ENCODE assay signal across 9 mouse cellular contexts in genomic region chr5:29894606-29895595, GRCm38 (mm10).
DNase-seq lines count a peak whose midpoint lies in the region; ATAC-seq and TF ChIP-seq lines count a peak whose summit lies in the region.
"Had no signal": no experiment of that assay in that cellular context is flagged by ENCODE, and none has a peak within 500 bp of the region (broad histone marks: within the 10 kb centered on the region; RNA-seq: fewer than 3 reads in every experiment).

No protein-coding gene starts in this region.

- peak; percentile 65 for DNase-seq in lung, embryonic 14.5 days
- DNase-seq in lung, adult 2 months = no peak
- DNase-seq in heart, postnatal 25 days (ENCODE audit: low spot score) = peak; percentile 23
- DNase-seq in splenic B cell, adult 2 months (ENCODE audit: low read depth, low spot score) = peak; percentile 39
- DNase-seq in left cerebral cortex, postnatal 14 days (ENCODE audit: low spot score in 2 of 2) = no peak
- DNase-seq in layer of hippocampus, postnatal 10 days (ENCODE audit: low spot score in 2 of 2) = no peak
- no peak for DNase-seq in natural killer cell, adult 2 months (ENCODE audit: low spot score in 2 of 2)

- no peak overlapping the region for H3K4me3 ChIP-seq in lung, embryonic 14.5 days (ENCODE audit: low read depth, low read length)
- H3K4me3 ChIP-seq in lung, adult 2 months (replicated peaks; ENCODE audit: extremely low read depth, low read depth, low read length) = no peak overlapping the region
- H3K4me3 ChIP-seq in limb, embryonic 13.5 days = no peak overlapping the region

- H3K9me3 ChIP-seq in lung, embryonic 14.5 days (ENCODE audit: low read depth, low read length) = no peaks in the 10 kb centered on the region
- H3K9me3 ChIP-seq in limb, embryonic 13.5 days = no peaks in the 10 kb centered on the region
- H3K9me3 ChIP-seq: G1E had no signal

- H3K27me3 ChIP-seq in lung, embryonic 14.5 days (ENCODE audit: insufficient read depth, low read length) = no peaks in the 10 kb centered on the region
- H3K27me3 ChIP-seq in limb, embryonic 13.5 days = no peaks in the 10 kb centered on the region
- H3K27me3 ChIP-seq in splenic B cell, adult 2 months (ENCODE audit: control insufficient read depth, insufficient read depth, low read length, poor library complexity, severe bottlenecking) = no peaks in the 10 kb centered on the region

- intact Hi-C loops in heart, postnatal 25 days (cut with DNase I) = no loop called here
- intact Hi-C loops in left cerebral cortex, postnatal 14 days (cut with DNase I) = no loop called here

- WGBS in lung, embryonic 14.5 days = 45% methylated on average over 9 of the region's 9 CpGs
- WGBS in lung, adult 2 months = 64% methylated on average over 9 of the region's 9 CpGs
- WGBS in limb, embryonic 13.5 days = 44% methylated on average over 9 of the region's 9 CpGs

- H3K4me1 ChIP-seq in lung, embryonic 14.5 days (ENCODE audit: insufficient read depth) = peaks cover 2% of the 10 kb centered on the region; the same call in 1 of the 2 replicates
- no peaks in the 10 kb centered on the region for H3K4me1 ChIP-seq in lung, adult 2 months (ENCODE audit: control insufficient read depth, insufficient read depth, low read length)
- peaks cover 13% of the 10 kb centered on the region for H3K4me1 ChIP-seq in limb, embryonic 13.5 days

- no peak overlapping the region for H3K4me2 ChIP-seq in lung, embryonic 14.5 days
- no peak overlapping the region; the same call in 1 of the 2 replicates for H3K4me2 ChIP-seq in limb, embryonic 13.5 days (replicated peaks)

- H3K27ac ChIP-seq in lung, embryonic 14.5 days (ENCODE audit: low read depth) = no peak overlapping the region; the same call in 1 of the 2 replicates
- H3K27ac ChIP-seq in limb, embryonic 13.5 days = no peak overlapping the region

- no peak for TF ChIP-seq CTCF in lung, embryonic 14.5 days (IDR thresholded peaks at IDR 0.05; ENCODE audit: low read depth)
- TF ChIP-seq CTCF in lung, adult 2 months (IDR thresholded peaks at IDR 0.05; ENCODE audit: insufficient read depth, low read length) = no peak

- no peak for TF ChIP-seq POLR2A in lung, adult 2 months (IDR thresholded peaks at IDR 0.05; ENCODE audit: borderline replicate concordance, extremely low read depth, low read depth, low read length)

- no peaks in the 10 kb centered on the region for H3K36me3 ChIP-seq in lung, embryonic 14.5 days (ENCODE audit: insufficient read depth)
- no peaks in the 10 kb centered on the region for H3K36me3 ChIP-seq in limb, embryonic 13.5 days
- no peaks in the 10 kb centered on the region for H3K36me3 ChIP-seq in splenic B cell, adult 2 months (ENCODE audit: control insufficient read depth, insufficient read depth, low read length, poor library complexity, severe bottlenecking)
- H3K36me3 ChIP-seq: G1E had no signal

- ATAC-seq in lung, embryonic 14.5 days (ENCODE audit: insufficient read depth) = no peak
- peak; percentile 69; the same call in 1 of the 2 replicates for ATAC-seq in limb, embryonic 13.5 days (ENCODE audit: low FRiP score, low read depth)

- no peak overlapping the region for H3K9ac ChIP-seq in lung, embryonic 14.5 days
- H3K9ac ChIP-seq in limb, embryonic 13.5 days = no peak overlapping the region

Comparison
In these comparisons a context has a peak if more than half of its experiments do, and no peak if none do; other contexts are left out.
1. DNase-seq: peak in lung, embryonic 14.5 days (single experiment), heart, postnatal 25 days (single experiment) and splenic B cell, adult 2 months (single experiment); none in lung, adult 2 months (single experiment), left cerebral cortex, postnatal 14 days (0 of 2), layer of hippocampus, postnatal 10 days (0 of 2) and natural killer cell, adult 2 months (0 of 2).